Mouse (Mus musculus): ENCODE results near the gene Catip. TPM values are rescaled to one million over a fixed set of nuclear protein-coding genes. Genes with fewer than 3 reads are reported as not detected.

Catip gene
- polyA plus RNA-seq, 1 experiment from 2014 or later = 0.66 TPM

GRCm38 (mm10) chr1:74370040-74370439, 8.1 kb downstream of the Catip start:
- Histone ChIP-seq H3K4me3 (no peak overlapping the region), H3K4me1 (peaks cover 7% of the 10 kb centered on the region), H3K9me3 (no peaks in the 10 kb centered on the region), H3K27me3 (peaks cover 9% of the 10 kb centered on the region), H3K27ac (replicated peaks) (no peak overlapping the region), H3K36me3 (no peaks in the 10 kb centered on the region), H3K9ac (replicated peaks) (no peak overlapping the region), H3K4me2 (replicated peaks) (no peak overlapping the region)
- no peak for ATAC-seq (ENCODE audit: low FRiP score, low read depth)
- 59% methylated on average over 4 of the region's 4 CpGs for WGBS

GRCm38 (mm10) chr1:74373372-74373771, 11.5 kb downstream of the Catip start:
- no peaks in the 10 kb centered on the region for H3K36me3 ChIP-seq
- no peak overlapping the region for H3K27ac ChIP-seq (replicated peaks)
- H3K27me3 ChIP-seq = no peaks in the 10 kb centered on the region
- 76% methylated on average over 4 of the region's 4 CpGs for WGBS
- H3K9me3 ChIP-seq = no peaks in the 10 kb centered on the region
- H3K4me3 ChIP-seq = no peak overlapping the region
- ATAC-seq (ENCODE audit: low FRiP score, low read depth) = no peak
- peaks cover 1% of the 10 kb centered on the region for H3K4me1 ChIP-seq
- no peak overlapping the region for H3K4me2 ChIP-seq (replicated peaks)
- H3K9ac ChIP-seq (replicated peaks) = no peak overlapping the region

GRCm38 (mm10) chr1:74374980-74375379, 13.1 kb downstream of the Catip start, which contains the start of gene Slc11a1:
Gene Slc11a1 (plus strand): TSS chr1:74375195.
- H3K9me3 ChIP-seq = no peaks in the 10 kb centered on the region
- H3K4me3 ChIP-seq = no peak within 1 kb of the TSS
- H3K27ac ChIP-seq (replicated peaks) = no peak within 1 kb of the TSS
- H3K27me3 ChIP-seq = no peaks in the 10 kb centered on the region
- 74% methylated on average over 8 of the region's 8 CpGs for WGBS
- no peak within 1 kb of the TSS for H3K4me2 ChIP-seq (replicated peaks)
- H3K9ac ChIP-seq (replicated peaks) = no peak within 1 kb of the TSS
- no peaks in the 10 kb centered on the region for H3K36me3 ChIP-seq
- no peak for ATAC-seq (ENCODE audit: low FRiP score, low read depth)
- H3K4me1 ChIP-seq = no peaks in the 10 kb centered on the region

GRCm38 (mm10) chr1:74375561-74375960, 13.7 kb downstream of the Catip start:
- Histone ChIP-seq H3K27me3 (no peaks in the 10 kb centered on the region), H3K4me1 (no peaks in the 10 kb centered on the region), H3K36me3 (no peaks in the 10 kb centered on the region), H3K9ac (replicated peaks) (no peak overlapping the region), H3K4me2 (replicated peaks) (no peak overlapping the region), H3K27ac (replicated peaks) (no peak overlapping the region), H3K9me3 (no peaks in the 10 kb centered on the region), H3K4me3 (no peak overlapping the region)
- 74% methylated on average over 10 of the region's 10 CpGs for WGBS
- ATAC-seq (ENCODE audit: low FRiP score, low read depth) = no peak

- Histone ChIP-seq H3K4me1 (no peaks in the 10 kb centered on the region), H3K27me3 (no peaks in the 10 kb centered on the region), H3K4me3 (no peak overlapping the region), H3K9ac (replicated peaks) (no peak overlapping the region), H3K36me3 (no peaks in the 10 kb centered on the region), H3K4me2 (replicated peaks) (no peak overlapping the region), H3K27ac (replicated peaks) (no peak overlapping the region), H3K9me3 (no peaks in the 10 kb centered on the region)
- WGBS = 84% methylated on average over 4 of the region's 4 CpGs
- ATAC-seq (ENCODE audit: low FRiP score, low read depth) = no peak
Measured at GRCm38 (mm10) chr1:74376396-74376795, 14.5 kb downstream of the Catip start.

GRCm38 (mm10) chr1:74379058-74379504, 17.2 kb downstream of the Catip start:
- 91% methylated on average over 7 of the region's 7 CpGs for WGBS
- no peak for ATAC-seq (ENCODE audit: low FRiP score, low read depth)

GRCm38 (mm10) chr1:74380484-74380883, 18.6 kb downstream of the Catip start:
- no peak overlapping the region for H3K27ac ChIP-seq (replicated peaks)
- H3K27me3 ChIP-seq = no peaks in the 10 kb centered on the region
- no peak for ATAC-seq (ENCODE audit: low FRiP score, low read depth)
- H3K4me3 ChIP-seq = no peak overlapping the region
- H3K9me3 ChIP-seq = no peaks in the 10 kb centered on the region
- no peak overlapping the region for H3K4me2 ChIP-seq (replicated peaks)
- no peaks in the 10 kb centered on the region for H3K36me3 ChIP-seq
- WGBS = 94% methylated on average over 5 of the region's 5 CpGs
- no peaks in the 10 kb centered on the region for H3K4me1 ChIP-seq
- H3K9ac ChIP-seq (replicated peaks) = no peak overlapping the region

More at GRCm38 (mm10) chr1:74379058-74379504, 17.2 kb downstream of the Catip start:
- Histone ChIP-seq H3K9ac (replicated peaks) (no peak overlapping the region), H3K27ac (replicated peaks) (no peak overlapping the region), H3K27me3 (no peaks in the 10 kb centered on the region), H3K4me1 (no peaks in the 10 kb centered on the region), H3K4me2 (replicated peaks) (no peak overlapping the region), H3K4me3 (no peak overlapping the region), H3K36me3 (no peaks in the 10 kb centered on the region), H3K9me3 (no peaks in the 10 kb centered on the region)

GRCm38 (mm10) chr1:74381588-74382021, 19.7 kb downstream of the Catip start:
- Histone ChIP-seq H3K4me3 (no peak overlapping the region), H3K9me3 (no peaks in the 10 kb centered on the region), H3K4me1 (peaks cover 2% of the 10 kb centered on the region; the same call in 1 of the 2 replicates), H3K9ac (replicated peaks) (no peak overlapping the region), H3K27ac (replicated peaks) (no peak overlapping the region), H3K4me2 (replicated peaks) (no peak overlapping the region), H3K27me3 (no peaks in the 10 kb centered on the region), H3K36me3 (no peaks in the 10 kb centered on the region)
- ATAC-seq (ENCODE audit: low FRiP score, low read depth) = no peak
- 88% methylated on average over 10 of the region's 10 CpGs for WGBS

- no peaks in the 10 kb centered on the region for H3K9me3 ChIP-seq
- H3K9ac ChIP-seq (replicated peaks) = no peak overlapping the region
- no peak for ATAC-seq (ENCODE audit: low FRiP score, low read depth)
- no peaks in the 10 kb centered on the region for H3K36me3 ChIP-seq
- peaks cover 4% of the 10 kb centered on the region for H3K27me3 ChIP-seq
- H3K27ac ChIP-seq (replicated peaks) = no peak overlapping the region
- peaks cover 9% of the 10 kb centered on the region for H3K4me1 ChIP-seq
- no peak overlapping the region for H3K4me3 ChIP-seq
- WGBS = 89% methylated on average over 13 of the region's 13 CpGs
- no peak overlapping the region for H3K4me2 ChIP-seq (replicated peaks)
Measured at GRCm38 (mm10) chr1:74383385-74383784, 21.5 kb downstream of the Catip start.

- Histone ChIP-seq H3K4me2 (replicated peaks) (no peak overlapping the region), H3K4me3 (no peak overlapping the region), H3K36me3 (no peaks in the 10 kb centered on the region), H3K9me3 (no peaks in the 10 kb centered on the region), H3K4me1 (peaks cover 9% of the 10 kb centered on the region), H3K27ac (replicated peaks) (no peak overlapping the region), H3K27me3 (peaks cover 15% of the 10 kb centered on the region), H3K9ac (replicated peaks) (no peak overlapping the region)
- no peak for ATAC-seq (ENCODE audit: low FRiP score, low read depth)
- 83% methylated on average over 8 of the region's 8 CpGs for WGBS
Measured at GRCm38 (mm10) chr1:74384525-74384924, 22.6 kb downstream of the Catip start.

- H3K9me3 ChIP-seq = no peaks in the 10 kb centered on the region
- H3K27ac ChIP-seq (replicated peaks) = no peak overlapping the region
- H3K4me3 ChIP-seq = no peak overlapping the region
- H3K27me3 ChIP-seq = peaks cover 21% of the 10 kb centered on the region
- 92% methylated on average over 10 of the region's 10 CpGs for WGBS
- no peaks in the 10 kb centered on the region for H3K36me3 ChIP-seq
- H3K4me2 ChIP-seq (replicated peaks) = no peak overlapping the region
- H3K9ac ChIP-seq (replicated peaks) = no peak overlapping the region
- ATAC-seq (ENCODE audit: low FRiP score, low read depth) = no peak
- H3K4me1 ChIP-seq = peaks cover 13% of the 10 kb centered on the region
Measured at GRCm38 (mm10) chr1:74385064-74385463, 23.2 kb downstream of the Catip start.

- H3K9me3 ChIP-seq = no peaks in the 10 kb centered on the region
- no peaks in the 10 kb centered on the region for H3K36me3 ChIP-seq
- no peak for ATAC-seq (ENCODE audit: low FRiP score, low read depth)
- H3K4me3 ChIP-seq = no peak overlapping the region
- peaks cover 25% of the 10 kb centered on the region for H3K27me3 ChIP-seq
- no peak overlapping the region for H3K9ac ChIP-seq (replicated peaks)
- H3K4me1 ChIP-seq = peaks cover 18% of the 10 kb centered on the region
- H3K27ac ChIP-seq (replicated peaks) = no peak overlapping the region
- 88% methylated on average over 8 of the region's 8 CpGs for WGBS
- H3K4me2 ChIP-seq (replicated peaks) = no peak overlapping the region
Measured at GRCm38 (mm10) chr1:74385531-74385930, 23.6 kb downstream of the Catip start.

- H3K4me2 ChIP-seq (replicated peaks) = peak overlapping the region; percentile 70
Measured at GRCm38 (mm10) chr1:74386363-74386713, 24.4 kb downstream of the Catip start.

More at GRCm38 (mm10) chr1:74386363-74386713, 24.4 kb downstream of the Catip start:
- H3K9ac ChIP-seq (replicated peaks) = peak overlapping the region; percentile 63
- H3K36me3 ChIP-seq = no peaks in the 10 kb centered on the region
- H3K4me1 ChIP-seq = peaks cover 20% of the 10 kb centered on the region
- peak overlapping the region; percentile 75 for H3K4me3 ChIP-seq
- ATAC-seq (ENCODE audit: low FRiP score, low read depth) = no peak; the same call in 1 of the 2 replicates
- H3K27ac ChIP-seq (replicated peaks) = peak overlapping the region; percentile 93
- 59% methylated on average over 7 of the region's 10 CpGs for WGBS
- peaks cover 29% of the 10 kb centered on the region for H3K27me3 ChIP-seq
- H3K9me3 ChIP-seq = no peaks in the 10 kb centered on the region

Measured in midbrain, embryonic 12.5 days (tissue).